Mouse (Mus musculus) MEL (cell line): Measurements from ENCODE around the gene Has1.

Experiments
- CTCF ChIP-seq, 3 experiments: IDR thresholded peaks in 2 of 3; conservative IDR thresholded peaks in 1 of 3; 2 replicates each; pipeline ENCODE4 v1.5.1; 2011 to 2012; ENCODE audit warnings: low read length in 3 of 3, low read depth in 2 of 3, mild to moderate bottlenecking in 2 of 3, improper control_type of control experiment in 1 of 3, inconsistent platforms in 1 of 3, mixed read lengths in 1 of 3, moderate library complexity in 1 of 3; ENCODE audit not compliant: control insufficient read depth in 1 of 3, insufficient read depth in 1 of 3, poor library complexity in 1 of 3, severe bottlenecking in 1 of 3
- EP300 ChIP-seq, 2 experiments: IDR thresholded peaks; 2 replicates each; pipeline ENCODE4 v1.6.1; 2011; ENCODE audit warnings: improper control_type of control experiment in 2 of 2, low read length in 2 of 2, low read depth in 1 of 2, mild to moderate bottlenecking in 1 of 2
- HCFC1 ChIP-seq: IDR thresholded peaks from 2 replicates; pipeline ENCODE4 v1.6.1; 2012; ENCODE audit warnings: low read depth, mild to moderate bottlenecking, inconsistent platforms, low read length, improper control_type of control experiment, moderate library complexity
- MXI1 ChIP-seq: IDR thresholded peaks from 2 replicates; pipeline ENCODE4 v1.6.1; 2011; ENCODE audit warnings: mild to moderate bottlenecking, low read depth, low read length, improper control_type of control experiment
- MYC ChIP-seq: IDR thresholded peaks from 2 replicates; pipeline ENCODE4 v1.6.1; 2011; ENCODE audit warnings: low read depth, mild to moderate bottlenecking, low read length, improper control_type of control experiment, moderate library complexity
- NRF1 ChIP-seq: IDR thresholded peaks from 2 replicates; pipeline ENCODE4 v1.6.1; 2014; ENCODE audit warnings: low read depth, mild to moderate bottlenecking, inconsistent platforms, low read length, improper control_type of control experiment, moderate library complexity; ENCODE audit not compliant: poor library complexity, insufficient read depth, severe bottlenecking
- POLR2A ChIP-seq, 2 experiments: IDR thresholded peaks; 2 replicates each; pipeline ENCODE4 v1.6.1; 2011 to 2012; ENCODE audit warnings: low read length in 2 of 2, mild to moderate bottlenecking in 2 of 2, control low read depth in 1 of 2, improper control_type of control experiment in 1 of 2, low read depth in 1 of 2, moderate library complexity in 1 of 2; ENCODE audit not compliant: control insufficient read depth in 1 of 2, insufficient read depth in 1 of 2, poor library complexity in 1 of 2
- POLR2AphosphoS2 ChIP-seq: IDR thresholded peaks from 2 replicates; pipeline ENCODE4 v1.6.1; 2011; ENCODE audit warnings: low read length, improper control_type of control experiment
- RCOR1 ChIP-seq: IDR thresholded peaks from 2 replicates; pipeline ENCODE4 v1.6.1; 2012; ENCODE audit warnings: low read depth, mild to moderate bottlenecking, inconsistent platforms, low read length, improper control_type of control experiment
- SIN3A ChIP-seq: IDR thresholded peaks from 2 replicates; pipeline ENCODE4 v1.6.1; 2012; ENCODE audit warnings: low read length, improper control_type of control experiment, inconsistent platforms
- TCF12 ChIP-seq: IDR thresholded peaks from 2 replicates; pipeline ENCODE4 v1.6.1; 2014; ENCODE audit warnings: low read depth, mild to moderate bottlenecking, inconsistent platforms, low read length, improper control_type of control experiment, moderate library complexity
- USF1 ChIP-seq: IDR thresholded peaks from 2 replicates; pipeline ENCODE4 v1.6.1; 2014; ENCODE audit warnings: low read depth, mild to moderate bottlenecking, inconsistent platforms, low read length, improper control_type of control experiment, moderate library complexity
- ZNF384 ChIP-seq: IDR thresholded peaks from 2 replicates; pipeline ENCODE4 v1.6.1; 2012; ENCODE audit warnings: low read depth, mild to moderate bottlenecking, inconsistent platforms, low read length, improper control_type of control experiment

DNA sequence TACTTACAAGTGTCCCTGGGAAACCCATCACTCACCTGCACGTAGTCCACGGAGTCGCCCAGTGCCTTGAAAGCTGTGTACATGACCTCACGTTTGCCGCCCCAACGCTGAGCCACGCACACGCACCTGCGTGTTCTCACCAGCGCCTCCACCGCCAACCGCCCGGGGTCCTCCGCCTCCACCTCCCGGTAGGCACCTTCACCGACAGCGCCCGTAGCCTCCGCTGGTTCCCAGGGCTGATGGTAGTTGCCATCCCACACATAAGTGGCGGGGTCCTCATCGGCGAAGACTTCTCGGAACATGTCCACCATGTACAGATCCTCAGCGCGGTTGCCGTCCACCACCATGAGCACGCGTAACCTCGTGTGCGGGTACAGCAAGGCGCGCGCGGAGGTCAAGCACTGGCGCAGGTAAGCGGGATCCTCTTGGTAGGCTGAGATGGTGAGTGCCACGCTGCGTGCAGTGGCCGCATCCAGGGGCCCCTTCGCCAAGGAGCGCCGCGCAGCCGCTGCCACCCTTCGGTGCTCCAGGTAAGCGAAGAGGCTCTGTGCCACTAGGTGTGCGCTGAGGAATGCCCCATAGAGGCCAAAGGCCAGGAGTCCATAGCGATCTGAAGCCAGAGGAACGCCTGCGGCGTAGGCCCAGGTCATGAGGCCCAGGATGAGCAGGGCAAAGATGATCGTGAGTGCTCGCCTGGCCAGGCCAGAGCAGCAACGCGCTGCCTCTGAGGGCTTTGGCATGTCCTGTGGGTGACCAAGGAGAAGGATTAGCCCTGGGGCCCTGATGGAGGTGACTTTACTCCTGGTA is 4.9 kb downstream of the Has1 start:
- TF ChIP-seq ZNF384, result no peak
- TF ChIP-seq CTCF (IDR thresholded peaks at IDR 0.05 in 2 of 3, conservative IDR thresholded peaks at IDR 0.05 in 1 of 3; ENCODE audit: control insufficient read depth in 1 of 3, insufficient read depth in 1 of 3, low read depth in 2 of 3, low read length in 3 of 3, poor library complexity in 1 of 3, severe bottlenecking in 1 of 3), result no peak
- no peak for TF ChIP-seq HCFC1
- TF ChIP-seq RCOR1, result no peak
- no peak for TF ChIP-seq EP300 (IDR thresholded peaks at IDR 0.05; ENCODE audit: low read depth in 1 of 2, low read length in 2 of 2)
- no peak for TF ChIP-seq USF1
- no peak for TF ChIP-seq TCF12
- no peak for TF ChIP-seq POLR2A (IDR thresholded peaks at IDR 0.05; ENCODE audit: control insufficient read depth in 1 of 2, insufficient read depth in 1 of 2, low read depth in 1 of 2, low read length in 2 of 2, poor library complexity in 1 of 2)
- TF ChIP-seq NRF1, result no peak
- no peak for TF ChIP-seq POLR2AphosphoS2
- no peak for TF ChIP-seq MYC
- no peak for TF ChIP-seq MXI1
- no peak for TF ChIP-seq SIN3A
